Mouse (Mus musculus): ENCODE results near the gene Olfr1312. TPM values are rescaled to one million over a fixed set of nuclear protein-coding genes. Genes with fewer than 3 reads are reported as not detected.

Gene Olfr1312
- total RNA-seq (2023), result not detected

GRCm38 (mm10) chr2:112050138-112050537 is at the start of gene Olfr1312:
Gene Olfr1312 (minus strand): TSS chr2:112050238.

GRCm38 (mm10) chr2:112096681-112097080 is 46.6 kb upstream of the Olfr1312 start, which contains the start of gene Olfr1314:
Gene Olfr1314 (minus strand): TSS chr2:112096781.

GRCm38 (mm10) chr2:112077743-112078142 is 27.7 kb upstream of the Olfr1312 start, which contains the start of gene Olfr1313:
Gene Olfr1313 (minus strand): TSS chr2:112077843.

GRCm38 (mm10) chr2:112024312-112024711 is 25.7 kb downstream of the Olfr1312 start, which contains the start of gene Olfr1311:
Gene Olfr1311 (minus strand): TSS chr2:112024412.

GRCm38 (mm10) chr2:112012608-112013007 is 37.4 kb downstream of the Olfr1312 start, which contains the start of gene Olfr1310:
Gene Olfr1310 (minus strand): TSS chr2:112012708.

GRCm38 (mm10) chr2:111990181-111990580 is 59.9 kb downstream of the Olfr1312 start, which contains the start of gene Olfr1309:
Gene Olfr1309 (minus strand): TSS chr2:111990281.

Other genes with a start within 250 kb of the Olfr1312 start
- not detected for gene Olfr1303, start 229.9 kb downstream of the Olfr1312 start, total RNA-seq (2023)
- gene Olfr1305, start 173.1 kb downstream of the Olfr1312 start, total RNA-seq (2023), result not detected
- not detected for gene Olfr1306, start 134.0 kb downstream of the Olfr1312 start, total RNA-seq (2023)
- under 1 TPM; 0.02 TPM for gene Olfr1307, start 100.8 kb downstream of the Olfr1312 start, total RNA-seq (2023)
- not detected for gene Olfr1308, start 85.3 kb downstream of the Olfr1312 start, total RNA-seq (2023)
- gene Olfr1309, start 60.0 kb downstream of the Olfr1312 start, total RNA-seq (2023), result not detected
- not detected for gene Olfr1310, start 37.5 kb downstream of the Olfr1312 start, total RNA-seq (2023)
- not detected for gene Olfr1311, start 25.8 kb downstream of the Olfr1312 start, total RNA-seq (2023)
- gene Olfr1313, start 27.6 kb upstream of the Olfr1312 start, total RNA-seq (2023), result not detected
- not detected for gene Olfr1314, start 46.5 kb upstream of the Olfr1312 start, total RNA-seq (2023)
- not detected for gene Olfr1315-ps1, start 65.2 kb upstream of the Olfr1312 start, total RNA-seq (2023)
- gene Olfr1316, start 84.7 kb upstream of the Olfr1312 start, total RNA-seq (2023), result not detected
- not detected for gene Olfr1317, start 90.1 kb upstream of the Olfr1312 start, total RNA-seq (2023)
- gene Olfr1318, start 104.0 kb upstream of the Olfr1312 start, total RNA-seq (2023), result not detected
- gene Lpcat4, start 189.2 kb upstream of the Olfr1312 start, total RNA-seq (2023), result 10 to 100 TPM; 78.1 to 86.7 TPM
- gene Nutm1, start 209.1 kb upstream of the Olfr1312 start, total RNA-seq (2023), result not detected
- 10 to 100 TPM; 19.7 to 24.4 TPM for gene Nop10, start 211.7 kb upstream of the Olfr1312 start, total RNA-seq (2023)
- 100 to 1,000 TPM; 221 to 223 TPM for gene Slc12a6, start 215.6 kb upstream of the Olfr1312 start, total RNA-seq (2023)
- not detected for gene Gm21985, start 216.1 kb upstream of the Olfr1312 start, total RNA-seq (2023)